Mouse (Mus musculus) kidney, adult 18-20 months (tissue): ENCODE data around the gene Plpp2.

Source experiments
- DNase-seq: peaks from one replicate; pipeline ENCODE4 v3.0.0; 2021

Plpp2 gene

DNA sequence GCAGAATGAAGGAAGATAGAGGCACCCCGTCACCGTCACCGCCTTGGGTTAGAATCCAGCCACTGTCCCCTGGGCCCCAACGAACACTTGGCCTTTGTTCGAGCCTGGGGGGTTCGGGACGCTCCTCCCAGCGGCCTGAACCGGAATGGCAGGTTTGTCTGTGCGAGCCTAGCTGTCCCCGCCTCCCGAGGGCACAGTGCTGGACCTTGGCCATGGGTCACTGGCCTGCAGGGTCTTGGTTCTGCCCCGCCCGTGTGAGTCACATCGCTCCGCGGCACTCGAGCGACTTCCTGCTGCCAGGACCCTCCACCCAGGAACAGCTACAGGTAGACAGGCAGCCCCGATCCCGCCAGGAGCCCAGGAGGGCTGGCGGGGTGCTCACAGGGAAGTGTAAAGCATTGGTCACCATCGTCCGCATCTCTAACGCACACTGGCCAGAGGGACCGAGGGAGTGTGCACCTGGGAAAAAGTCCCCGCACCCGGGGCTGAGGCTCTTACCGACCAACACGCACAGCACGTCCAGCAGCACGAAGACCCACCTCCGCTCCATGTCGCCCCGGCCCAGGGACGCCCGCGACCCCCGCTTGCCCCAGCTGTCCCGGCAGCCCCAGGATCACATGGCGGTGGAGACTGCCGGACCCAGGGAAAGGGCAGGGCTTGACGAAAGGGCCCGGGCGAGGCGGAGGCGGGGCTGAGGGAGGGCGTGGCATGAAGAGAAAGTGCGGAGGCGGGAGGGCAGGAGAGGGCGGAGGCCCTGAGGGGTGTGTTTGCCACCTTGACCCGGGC lies at the start of gene Plpp2:
Gene Plpp2, minus strand, starts transcription at position 671 of the 786 bp plus-strand sequence.
- DNase-seq = peak; percentile 91

DNA sequence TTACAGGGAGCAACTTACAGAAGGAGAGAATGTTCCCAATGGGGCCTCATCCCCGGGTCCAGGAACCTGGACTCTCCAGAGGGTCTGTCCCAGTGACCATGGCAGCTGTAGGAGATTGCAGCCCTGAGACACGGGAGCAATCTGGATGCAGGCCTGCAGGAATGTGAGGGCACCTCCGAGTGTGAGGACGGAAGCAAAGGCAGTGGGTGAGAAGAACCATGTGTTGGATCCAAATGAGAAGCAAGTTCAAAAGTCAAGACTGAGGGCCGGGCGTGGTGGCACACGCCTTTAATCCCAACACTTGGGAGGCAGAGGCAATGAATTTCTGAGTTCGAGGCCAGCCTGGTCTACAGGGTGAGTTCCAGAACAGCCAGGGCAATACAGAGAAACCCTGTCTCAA lies 47.9 kb upstream of the Plpp2 start:
- DNase-seq = no peak

DNA sequence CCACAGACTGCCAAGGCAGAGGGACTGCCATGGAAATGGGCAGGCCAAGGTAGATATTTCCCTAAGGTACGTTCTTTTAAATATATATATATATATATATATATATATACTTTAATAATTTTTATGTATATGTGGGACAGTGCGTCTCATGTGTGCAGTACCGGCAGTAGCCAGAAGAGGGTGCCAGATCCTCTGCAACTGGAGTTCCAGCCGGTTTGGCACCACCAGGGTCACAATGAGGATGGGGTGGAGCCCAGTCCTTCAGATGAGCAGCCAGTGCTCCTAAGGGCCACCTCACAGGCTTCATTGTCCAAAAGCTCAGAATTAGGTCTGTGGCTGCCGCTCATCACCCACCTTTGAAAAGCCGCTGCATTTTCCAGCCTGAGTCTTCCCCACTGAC lies 47.2 kb upstream of the Plpp2 start:
- DNase-seq = peak; percentile 32

DNA sequence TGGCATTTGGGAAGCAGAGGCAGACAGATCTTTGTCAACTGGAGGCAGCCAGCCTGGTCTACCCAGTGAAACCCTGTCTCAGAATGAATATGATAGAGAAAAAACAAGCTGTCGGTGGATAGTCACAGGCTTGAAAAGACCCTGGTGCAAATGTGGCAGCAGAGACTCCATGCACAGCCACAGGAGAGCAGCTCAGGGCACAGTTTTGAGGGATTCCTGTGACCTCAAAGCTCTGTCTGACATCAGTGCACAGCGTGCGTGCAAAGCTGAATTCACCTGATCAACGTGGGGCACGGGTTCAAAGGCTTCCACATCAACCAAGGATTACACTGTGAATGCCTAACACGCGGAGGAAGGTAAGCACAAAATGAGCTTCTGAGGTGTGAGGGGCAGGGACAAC lies 46.8 kb upstream of the Plpp2 start:
- DNase-seq = no peak

DNA sequence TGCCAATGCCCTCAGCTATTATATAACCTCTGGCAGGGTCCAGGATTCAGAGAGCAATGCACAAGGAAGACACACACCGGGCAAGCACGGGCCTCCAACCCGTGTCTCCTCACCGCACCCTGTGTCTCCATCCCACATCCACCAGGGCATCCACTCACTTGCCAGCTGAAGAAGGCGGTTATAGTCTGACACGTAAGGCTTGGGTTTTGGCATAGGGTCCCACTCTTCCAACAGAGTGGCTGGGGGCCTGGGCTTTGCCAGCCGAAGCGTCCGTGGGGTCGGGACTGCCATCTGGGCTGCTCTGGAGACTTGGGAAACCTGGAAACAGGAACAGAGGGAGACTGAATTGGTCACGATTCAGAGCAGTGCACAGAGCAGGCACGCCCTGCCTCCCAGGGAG lies 46.2 kb upstream of the Plpp2 start:
- no peak for DNase-seq

DNA sequence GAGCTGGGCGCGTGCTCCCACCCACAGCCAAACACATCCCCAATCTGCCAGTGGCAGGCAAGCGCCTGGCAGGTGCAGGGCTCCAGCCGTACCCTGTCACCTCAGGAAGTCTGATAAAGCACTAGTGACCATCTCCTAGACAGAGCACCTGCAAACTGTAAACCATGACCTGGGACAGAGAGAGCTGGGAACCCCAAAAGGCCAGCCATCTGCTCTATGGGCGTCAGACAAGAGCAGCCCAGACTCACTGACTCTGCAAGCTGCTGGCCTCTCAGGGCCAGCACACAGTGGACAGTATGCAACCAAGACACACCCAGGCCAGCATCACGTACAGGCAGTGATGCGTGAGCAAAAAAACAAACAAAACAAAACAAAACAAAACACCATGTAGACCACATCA lies 45.3 kb upstream of the Plpp2 start:
- DNase-seq = no peak

DNA sequence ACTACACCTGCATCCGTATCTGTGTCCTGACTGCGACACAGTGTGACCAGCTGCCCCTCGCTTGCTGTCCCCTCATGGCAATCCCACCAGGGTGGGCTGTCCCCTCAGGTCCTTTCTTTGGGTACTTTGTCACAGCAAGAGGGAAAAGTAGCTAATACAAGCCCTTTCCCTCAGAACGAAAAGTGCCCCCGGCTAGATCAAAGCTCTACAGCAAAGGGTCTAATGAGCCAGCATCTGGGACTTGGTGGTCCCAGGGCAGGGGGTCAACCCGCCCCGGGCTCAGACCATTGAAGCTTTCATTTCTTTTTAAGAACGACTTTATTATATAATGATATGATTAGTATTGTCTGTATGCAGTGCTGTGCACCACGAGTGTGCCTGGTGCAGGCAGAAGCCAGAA lies 44.7 kb upstream of the Plpp2 start:
- no peak for DNase-seq

DNA sequence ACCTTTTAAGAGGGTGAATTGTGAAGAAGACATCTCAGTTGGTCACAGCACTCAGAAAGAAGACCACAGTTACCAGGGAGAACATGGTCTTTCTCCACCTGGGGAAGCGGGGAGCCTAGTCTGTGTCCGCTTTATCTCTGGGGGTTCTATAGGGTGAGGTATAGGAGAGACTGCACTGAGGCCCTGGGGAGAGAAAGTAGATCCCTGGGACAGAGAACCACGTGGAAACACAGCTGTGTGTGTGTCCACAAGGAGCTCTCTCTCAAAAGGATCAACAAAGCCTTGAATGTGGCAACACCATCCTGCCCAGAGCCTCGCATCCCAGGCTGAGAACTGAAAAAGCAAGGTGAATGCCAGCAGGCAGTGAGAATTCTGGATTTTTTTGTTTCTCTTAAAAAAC lies 43.8 kb upstream of the Plpp2 start:
- no peak for DNase-seq

DNA sequence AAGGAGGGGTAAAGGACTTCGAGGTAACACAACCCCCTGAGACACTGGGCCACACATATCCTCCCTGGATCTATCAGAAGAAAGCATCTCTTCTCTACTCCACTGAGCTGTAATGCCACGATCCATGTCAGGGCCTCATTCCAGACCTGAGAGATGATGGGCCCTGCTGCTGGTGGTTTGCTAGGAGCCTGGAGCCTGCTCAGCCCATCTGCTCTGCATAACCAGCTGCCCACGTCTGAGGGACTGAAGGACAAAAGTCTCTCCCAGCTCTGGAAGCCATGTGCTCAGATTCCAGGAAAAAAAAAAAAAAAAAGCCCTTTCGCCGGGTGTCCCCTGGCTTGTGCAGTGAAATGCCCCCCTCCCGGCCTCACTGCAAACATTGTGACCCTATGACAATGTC lies 42.2 kb upstream of the Plpp2 start:
- DNase-seq = no peak

DNA sequence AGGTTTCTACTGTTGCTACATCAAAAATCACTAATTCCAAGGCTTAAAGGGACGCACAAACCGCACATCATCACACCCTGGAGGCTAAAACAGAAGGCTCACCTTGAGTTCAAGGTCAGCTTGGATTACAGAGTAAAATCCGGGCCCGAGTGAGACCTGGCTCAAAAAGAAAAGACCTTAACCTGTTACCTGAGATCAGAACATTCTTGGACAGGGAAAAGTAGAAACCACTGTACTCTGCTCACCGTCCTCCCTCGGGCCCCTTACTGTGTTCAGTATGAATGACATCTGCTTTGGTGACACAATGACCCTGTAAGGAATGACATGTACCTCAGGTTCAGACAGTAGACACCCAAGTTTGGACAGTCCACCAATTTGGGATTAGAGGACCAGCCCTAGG lies 41.2 kb upstream of the Plpp2 start:
- DNase-seq = no peak

DNA sequence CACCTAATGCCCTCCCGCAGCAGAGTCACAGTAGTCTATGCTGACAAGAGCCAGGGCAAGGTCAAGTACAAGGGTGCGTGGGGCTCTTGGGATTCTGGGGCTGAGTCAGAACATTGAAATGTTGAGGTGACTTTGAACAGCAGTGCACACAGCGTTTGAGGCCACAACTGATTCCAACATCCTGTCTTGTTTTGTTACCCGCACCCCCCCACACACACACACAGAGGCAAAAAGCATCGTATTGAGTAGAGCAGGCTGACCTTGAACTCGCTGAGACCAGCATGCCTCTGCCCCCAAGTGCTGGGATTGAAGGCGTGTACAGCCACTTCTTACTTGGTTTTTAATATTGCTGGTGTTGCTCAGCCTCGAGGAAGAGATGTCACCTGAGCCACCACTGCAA lies 40.8 kb upstream of the Plpp2 start:
- no peak for DNase-seq

DNA sequence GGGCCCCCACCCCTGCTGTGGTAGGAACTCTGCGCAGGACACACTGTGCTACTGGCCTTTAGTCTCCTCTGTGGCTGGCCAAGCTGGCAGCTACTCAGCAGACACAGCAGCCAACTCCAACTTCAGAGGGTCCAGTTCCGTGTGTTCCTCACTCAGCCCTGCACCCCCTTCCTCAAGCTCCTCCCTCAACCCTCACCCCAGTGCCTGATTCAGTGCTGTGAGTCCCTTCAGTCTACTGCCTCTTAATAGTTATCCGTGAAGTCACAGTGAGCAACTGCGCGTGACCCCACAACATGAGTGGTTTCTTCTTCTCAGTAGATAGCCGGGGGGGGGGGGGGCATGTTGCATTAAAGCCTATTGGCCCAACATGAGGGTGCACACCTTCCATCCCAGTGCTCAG lies 40.0 kb upstream of the Plpp2 start:
- no peak for DNase-seq

DNA sequence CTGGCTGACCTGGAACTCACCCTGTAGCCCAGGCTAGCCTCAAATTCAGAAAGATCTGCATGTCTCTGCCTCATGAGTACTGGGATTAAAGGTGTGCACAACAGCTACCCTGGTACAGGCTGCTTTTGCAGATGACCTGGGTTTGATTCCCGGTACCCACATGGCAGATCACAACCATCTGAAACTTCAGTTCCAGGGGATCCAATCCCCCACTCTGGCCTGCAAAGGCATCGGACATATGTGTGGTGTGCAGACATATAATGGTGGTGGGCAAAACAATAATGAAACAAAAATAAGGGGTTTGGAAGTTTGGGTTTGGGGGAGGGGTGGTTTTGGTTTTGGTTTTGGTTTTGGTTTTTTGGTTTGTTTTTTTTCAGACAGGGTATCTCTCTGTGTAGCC lies 37.7 kb upstream of the Plpp2 start:
- no peak for DNase-seq

DNA sequence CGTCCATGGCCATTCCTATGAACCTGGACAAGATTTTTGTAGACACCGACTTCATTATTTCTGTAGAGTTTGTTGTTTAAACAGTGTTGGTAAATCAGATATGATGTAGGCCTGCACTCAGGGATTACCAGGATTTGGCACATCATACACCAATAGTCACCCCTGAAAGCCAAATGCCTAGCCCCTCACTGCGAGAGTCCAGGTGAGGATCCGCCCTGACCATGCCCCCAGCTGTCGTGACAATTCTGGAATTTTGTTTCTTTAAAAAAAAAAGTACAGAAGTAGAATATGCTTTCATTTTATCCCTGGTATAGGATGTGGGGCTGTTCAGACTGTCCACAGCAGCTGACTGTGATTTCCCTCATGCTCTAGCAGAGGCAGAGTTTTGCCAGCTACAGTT lies 36.3 kb upstream of the Plpp2 start:
- no peak for DNase-seq

DNA sequence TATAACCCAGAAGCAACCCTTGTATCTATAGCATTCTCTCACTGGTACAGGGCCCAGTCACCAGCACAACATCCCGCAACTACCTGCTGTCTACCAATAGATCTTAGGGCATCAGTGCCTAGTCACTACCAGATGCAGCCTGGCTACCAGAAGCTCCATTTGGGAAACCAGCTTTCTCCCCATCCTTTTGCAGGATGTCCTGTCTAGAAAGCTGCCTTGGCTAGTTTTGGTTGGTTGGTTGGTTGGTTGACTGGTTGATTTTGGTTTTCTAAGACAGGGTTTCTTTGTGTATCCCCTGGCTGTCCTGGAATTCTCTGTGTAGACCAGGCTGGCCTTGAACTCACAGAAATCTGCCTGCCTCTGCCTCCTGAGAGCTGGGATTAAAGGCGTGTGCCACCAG lies 26.1 kb upstream of the Plpp2 start:
- no peak for DNase-seq

DNA sequence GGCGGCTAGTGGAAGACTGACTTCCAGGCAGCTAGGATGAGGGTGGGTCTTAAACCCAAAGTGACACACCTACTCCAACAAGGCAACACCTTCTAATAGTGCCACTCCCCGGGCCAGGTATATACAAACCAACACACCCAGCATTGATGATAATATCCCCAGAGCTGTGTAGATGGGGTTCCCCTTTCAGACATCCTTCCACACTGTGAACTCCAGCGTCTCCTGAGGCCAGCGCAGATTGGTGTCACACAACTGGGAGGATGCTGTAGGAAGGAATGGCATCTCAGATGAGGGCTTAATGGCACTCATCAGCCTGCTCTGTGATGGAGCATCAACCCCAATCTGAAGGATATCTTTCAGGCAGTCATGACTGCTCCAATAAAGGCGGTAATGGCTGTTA lies 23.9 kb upstream of the Plpp2 start:
- DNase-seq = no peak

DNA sequence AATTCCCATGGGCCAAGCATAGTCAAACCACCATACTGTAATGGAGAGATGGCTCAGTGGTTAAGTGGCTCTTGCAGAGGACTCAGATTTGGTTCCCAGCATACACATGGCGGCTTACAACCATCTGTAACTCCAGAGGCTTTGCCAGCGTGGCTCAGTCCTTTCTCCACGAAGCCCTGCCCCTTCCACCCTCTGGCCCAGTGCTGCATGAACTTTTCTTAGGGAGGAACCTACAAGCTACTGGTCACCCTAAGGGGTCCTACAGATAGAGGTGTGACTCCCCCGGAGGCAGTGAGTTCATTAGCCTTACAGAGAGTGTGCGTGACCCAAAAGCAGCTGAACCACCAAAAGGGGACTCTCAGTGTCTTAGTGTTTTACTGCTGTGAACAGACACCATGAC lies 23.4 kb upstream of the Plpp2 start:
- no peak for DNase-seq

DNA sequence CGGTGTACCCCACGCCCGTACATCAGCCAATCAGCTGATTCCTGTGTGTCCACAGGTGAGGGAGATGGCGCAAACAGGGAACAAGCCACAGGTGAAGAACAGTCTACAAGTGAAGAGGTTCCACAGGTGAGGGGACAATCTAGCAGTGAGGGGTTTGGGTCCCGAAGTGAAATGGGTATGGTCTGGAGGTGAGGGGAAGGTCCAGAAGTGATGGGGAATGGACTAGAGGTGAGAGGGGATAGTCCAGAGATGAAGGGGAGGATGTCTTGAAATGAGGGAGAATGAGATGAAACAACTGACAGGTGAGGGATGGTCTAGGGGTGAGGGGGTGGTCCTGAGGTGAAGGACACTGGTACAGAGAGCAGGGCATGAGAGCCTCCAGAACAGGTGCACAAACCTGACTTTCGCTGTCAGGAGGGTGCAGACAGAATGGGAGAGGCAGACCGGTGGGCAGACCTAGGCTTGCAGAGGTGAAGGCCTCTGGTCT lies 21.7 kb upstream of the Plpp2 start:
- DNase-seq = no peak

DNA sequence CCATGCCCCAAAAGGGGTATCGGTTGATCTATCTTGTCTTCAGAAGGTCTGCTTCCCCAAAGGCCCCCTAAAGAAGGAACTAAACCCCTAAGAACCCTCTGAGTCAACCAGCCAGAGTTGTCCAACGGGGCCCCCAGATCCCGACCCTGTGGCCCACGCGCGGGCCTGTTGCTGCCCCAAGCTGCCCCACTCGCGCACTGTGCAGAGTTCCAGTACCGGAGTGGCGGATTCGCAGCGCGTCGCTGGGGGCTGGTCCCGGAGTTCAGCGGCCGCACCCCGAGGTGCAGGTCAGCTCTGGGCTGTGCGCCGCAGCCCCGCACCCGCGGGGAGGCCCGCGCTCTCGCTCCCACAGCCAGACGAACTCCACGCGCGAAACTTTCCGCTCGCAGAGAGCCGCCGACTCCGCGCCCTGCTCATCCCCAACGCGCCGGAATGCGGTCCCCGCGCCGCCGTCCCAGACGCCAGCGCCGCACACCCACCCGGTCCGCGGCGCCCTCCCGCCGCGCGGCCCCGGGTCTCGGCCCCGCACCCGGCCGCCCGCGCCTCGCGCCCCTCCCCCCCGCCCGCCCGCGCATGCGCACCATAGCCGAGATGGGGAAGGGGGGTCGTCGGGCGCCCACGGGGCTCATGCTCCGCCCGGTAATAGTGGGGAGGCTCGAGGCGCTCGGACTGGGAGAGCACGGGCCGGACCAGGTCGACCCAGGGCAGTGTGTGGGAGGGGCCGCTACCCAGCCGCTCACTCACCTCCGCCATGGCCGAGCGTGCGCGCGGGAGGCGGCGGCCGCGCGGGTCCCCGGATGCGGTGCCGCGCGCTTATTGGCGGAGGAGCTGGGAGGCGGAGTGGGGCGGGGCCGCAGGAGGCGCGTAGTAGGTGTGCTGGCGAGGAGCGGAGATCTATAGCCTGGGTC lies 21.0 kb upstream of the Plpp2 start, which contains the start of gene Mier2:
Gene Mier2, minus strand, starts transcription at position 870 of the 908 bp plus-strand sequence.
- peak; percentile 80 for DNase-seq

DNA sequence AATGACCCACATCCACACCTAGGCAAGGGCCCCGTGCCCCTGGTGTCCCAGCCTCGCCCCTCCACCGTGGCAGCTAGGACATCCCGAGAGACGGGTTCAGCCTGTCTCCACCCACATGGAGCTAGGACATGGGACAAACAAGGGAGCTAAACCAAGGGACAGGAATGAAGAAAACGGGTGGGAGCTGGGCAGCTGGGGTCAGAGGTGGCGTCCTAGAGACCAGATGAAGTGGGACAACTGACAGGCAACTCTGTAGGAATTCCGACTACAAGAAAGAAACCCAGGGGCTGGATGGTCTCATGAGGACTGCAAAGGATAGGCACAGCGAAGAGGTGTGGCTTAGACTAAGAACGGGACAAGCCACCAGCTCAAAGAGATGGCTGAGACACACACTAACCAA lies 20.1 kb upstream of the Plpp2 start:
- DNase-seq = no peak

DNA sequence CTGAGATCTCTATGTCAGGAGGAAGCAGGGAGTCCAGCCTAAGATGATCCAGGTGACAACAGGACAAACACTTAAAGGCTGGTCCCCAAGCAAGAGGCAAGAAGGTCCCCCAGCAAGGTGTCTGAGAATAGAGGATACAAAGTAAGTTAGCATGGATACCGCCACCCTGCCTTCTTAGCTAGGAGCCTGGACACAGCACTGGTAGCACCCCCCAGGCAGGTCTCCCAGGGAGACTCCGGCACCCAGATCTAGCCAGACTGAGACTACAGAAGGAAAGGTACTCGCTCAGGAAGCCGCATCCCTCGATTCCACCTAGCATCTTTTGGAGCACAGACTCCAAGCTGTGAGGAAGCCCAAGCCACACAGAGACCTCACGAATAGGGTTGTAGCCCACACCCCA lies 19.6 kb upstream of the Plpp2 start:
- no peak for DNase-seq

DNA sequence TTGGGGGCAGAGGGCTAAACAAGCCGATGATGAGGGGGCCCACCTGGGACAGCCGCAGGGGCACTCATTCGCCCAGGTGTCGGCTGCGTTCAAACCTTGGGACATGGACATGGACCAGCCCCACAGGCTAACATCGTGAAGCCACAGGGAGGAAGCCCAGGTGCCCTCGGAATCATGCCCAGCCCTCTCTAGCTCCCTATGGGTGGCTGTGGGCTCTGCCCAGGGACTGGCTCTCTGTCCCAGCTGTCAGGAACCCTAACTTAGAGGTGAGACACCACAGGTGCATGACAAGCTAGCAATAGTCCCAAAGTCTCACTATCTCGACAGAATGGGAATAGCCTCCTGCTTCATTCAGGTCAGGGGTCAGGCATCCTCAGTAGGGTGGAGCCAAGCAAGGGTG lies 18.9 kb upstream of the Plpp2 start:
- DNase-seq = no peak

DNA sequence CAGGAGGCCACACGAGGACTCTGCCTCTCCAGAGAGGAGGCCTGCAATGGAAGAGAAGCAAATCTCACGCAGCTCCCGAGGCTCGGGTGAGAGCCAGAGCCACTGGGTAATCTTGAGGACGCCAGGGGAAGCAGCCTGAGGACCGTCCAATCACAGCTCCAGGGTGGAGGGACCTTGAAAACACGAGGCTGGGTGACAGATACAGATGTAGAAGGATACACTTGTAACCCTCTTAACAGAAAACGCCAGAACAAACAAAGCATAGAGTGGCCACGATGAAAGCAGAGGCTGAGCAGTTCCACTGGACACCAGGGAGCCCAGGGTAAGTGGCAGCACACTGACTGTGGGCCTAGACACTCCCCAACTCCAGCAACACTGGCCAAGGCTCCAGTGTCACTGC lies 16.8 kb upstream of the Plpp2 start:
- DNase-seq = no peak
